Mouse (Mus musculus) mouse embryonic stem cell (cell line): Measurements from ENCODE around the gene Ccdc7a.

Experiments used
- in situ Hi-C, 2 experiments: fragments of 300-500 bp; cut with MboI; formaldehyde crosslinking; loops; 1 replicate in 1 of 2; 3 replicates in 1 of 2; pipeline ENCODE4 v1.14.3; 2019 to 2020; ENCODE audit warnings: low sequenced_read_pairs in 2 of 2, low pct_unique_long_range_greater_than_20kb in 1 of 2, mixed read lengths in 1 of 2; ENCODE audit not compliant: unreplicated experiment in 1 of 2

Ccdc7a gene

GRCm38 (mm10) chr8:128696701-128697397 is 368.5 kb downstream of the Ccdc7a start:
- in situ Hi-C loops = no loop called here

DNA sequence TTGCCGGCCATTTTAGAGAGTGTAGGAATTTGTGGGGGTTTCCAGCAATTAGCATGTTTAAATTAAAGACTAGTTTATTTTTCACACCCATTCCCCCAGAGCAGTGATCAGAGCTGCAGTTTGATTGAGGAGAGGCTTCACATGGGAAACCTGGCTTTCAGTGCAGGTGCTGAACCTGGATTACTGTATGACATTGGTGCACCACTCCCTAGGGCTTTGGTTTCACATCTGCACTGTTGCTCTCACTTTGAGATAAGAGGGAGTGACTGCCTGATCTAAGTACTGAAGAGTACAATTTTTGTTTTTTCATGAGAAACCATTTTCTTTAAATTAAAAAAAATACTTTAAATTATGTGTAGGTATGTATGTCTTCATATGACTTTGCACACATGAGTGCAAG is 375.3 kb downstream of the Ccdc7a start:
- in situ Hi-C loops = no loop called here

DNA sequence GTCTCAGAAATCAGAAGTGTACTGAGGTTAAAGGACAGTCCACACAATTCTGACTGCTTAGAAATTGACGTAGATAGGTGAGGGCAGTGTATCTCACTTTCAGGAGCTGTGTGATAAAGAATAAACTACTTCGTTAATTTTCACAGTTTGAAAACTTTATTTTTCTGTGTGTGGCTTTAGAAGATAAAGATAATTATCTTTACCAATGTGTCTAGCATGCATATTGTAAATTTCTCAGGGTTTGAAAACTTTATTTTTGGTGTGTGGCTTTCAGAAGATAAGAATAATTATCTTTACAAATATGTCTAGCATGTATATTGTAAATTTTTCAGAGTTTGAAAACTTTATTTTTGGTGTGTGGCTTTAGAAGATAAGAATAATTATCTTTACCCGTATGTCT is 376.6 kb downstream of the Ccdc7a start:
- in situ Hi-C loops = no loop called here

- in situ Hi-C loops = no loop called here
Measured at GRCm38 (mm10) chr8:128686429-128686990, 378.8 kb downstream of the Ccdc7a start.

GRCm38 (mm10) chr8:128685507-128686428 is 379.5 kb downstream of the Ccdc7a start, which contains the start of gene Itgb1:
Gene Itgb1, plus strand, starts transcription at chr8:128685654.
- in situ Hi-C loops = no loop called here

DNA sequence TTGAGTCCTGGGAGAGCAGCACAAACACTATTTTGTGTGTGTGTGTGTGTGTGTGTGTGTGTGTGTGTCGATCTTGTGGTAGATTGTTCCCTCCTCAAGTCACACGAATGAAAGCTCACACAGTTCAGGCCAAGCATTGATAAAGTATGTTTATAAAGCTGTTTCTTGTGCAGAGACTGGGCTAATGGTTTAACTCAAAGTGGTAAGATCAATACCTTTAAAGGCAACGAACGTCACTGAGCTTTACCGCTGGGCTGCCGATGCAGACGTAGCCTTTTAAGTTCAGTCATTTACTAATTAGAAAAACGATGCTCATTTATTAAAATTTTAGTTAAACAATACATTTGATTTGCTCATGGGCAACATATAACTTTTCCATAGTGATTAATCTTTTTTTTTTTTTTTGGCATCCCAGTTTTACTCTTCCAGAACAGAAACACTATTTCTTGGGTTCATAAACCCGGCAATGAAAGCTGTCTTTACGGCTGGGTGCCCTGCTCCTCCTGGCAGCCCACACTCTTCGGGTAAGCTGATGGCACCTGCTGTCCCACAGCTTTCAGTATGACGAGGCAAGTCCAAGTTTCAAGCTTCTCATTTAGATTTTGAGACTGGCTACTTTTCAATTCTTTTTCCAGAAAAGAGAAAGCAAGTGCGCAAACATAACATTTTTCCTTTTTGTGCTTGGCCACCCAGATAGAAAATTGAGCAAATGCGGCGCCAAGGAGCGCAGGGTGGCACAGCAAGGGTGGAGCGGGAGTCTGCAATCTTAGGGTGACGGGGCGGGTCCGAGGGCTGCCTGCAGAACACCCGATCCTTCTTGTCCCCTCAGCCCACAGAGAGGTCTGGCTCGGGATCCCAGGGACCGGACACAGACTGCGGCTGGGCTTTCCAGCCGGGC is 380.5 kb downstream of the Ccdc7a start:
- in situ Hi-C loops = no loop called here
